Mouse (Mus musculus) cortical plate, adult 2 months (tissue): ENCODE measurements at regions not wholly inside any gene's neighbourhood (a gene's known extent, or its start where the extent isn't known, plus 50 kb on each side); places are given as distances from the start of the nearest gene placed in this dataset.
A peak's percentile ranks its signal among the peaks of the same experiment; 100 is the strongest.

Experiments
- H3K27ac ChIP-seq: fragments of 200-500 bp; 2 replicates; pipeline ENCODE4 v1.5.1; 2012; ENCODE audit warnings: low read length, control low read depth, inconsistent platforms; ENCODE audit not compliant: insufficient read depth
- H3K4me1 ChIP-seq: fragments of 200-500 bp; 2 replicates; pipeline ENCODE4 v1.6.1; 2011; ENCODE audit warnings: low read length; ENCODE audit not compliant: control insufficient read depth, insufficient read depth
- H3K4me3 ChIP-seq: fragments of 200-500 bp; 2 replicates; pipeline ENCODE4 v1.5.1; 2011; ENCODE audit warnings: mild to moderate bottlenecking, low read length, control low read depth; ENCODE audit not compliant: insufficient read depth
- CTCF ChIP-seq: fragments of 200-500 bp; IDR thresholded peaks from 2 replicates; pipeline ENCODE4 v1.5.1; 2011; ENCODE audit warnings: mild to moderate bottlenecking, control low read depth, low read length; ENCODE audit not compliant: insufficient read depth; ENCODE audit errors: extremely low read depth
- POLR2A ChIP-seq: fragments of 200-500 bp; IDR thresholded peaks from 2 replicates; pipeline ENCODE4 v1.6.1; 2011; ENCODE audit warnings: mild to moderate bottlenecking, low read length, control low read depth; ENCODE audit not compliant: insufficient read depth; ENCODE audit errors: extremely low read depth

GRCm38 (mm10) chr8:40152451-40152850 is 522.4 kb upstream of the Adam24 start:
- no peak overlapping the region for H3K4me3 ChIP-seq
- TF ChIP-seq POLR2A (no peak), CTCF (no peak)
- H3K27ac ChIP-seq = no peak overlapping the region
- H3K4me1 ChIP-seq = no peaks in the 10 kb centered on the region

DNA sequence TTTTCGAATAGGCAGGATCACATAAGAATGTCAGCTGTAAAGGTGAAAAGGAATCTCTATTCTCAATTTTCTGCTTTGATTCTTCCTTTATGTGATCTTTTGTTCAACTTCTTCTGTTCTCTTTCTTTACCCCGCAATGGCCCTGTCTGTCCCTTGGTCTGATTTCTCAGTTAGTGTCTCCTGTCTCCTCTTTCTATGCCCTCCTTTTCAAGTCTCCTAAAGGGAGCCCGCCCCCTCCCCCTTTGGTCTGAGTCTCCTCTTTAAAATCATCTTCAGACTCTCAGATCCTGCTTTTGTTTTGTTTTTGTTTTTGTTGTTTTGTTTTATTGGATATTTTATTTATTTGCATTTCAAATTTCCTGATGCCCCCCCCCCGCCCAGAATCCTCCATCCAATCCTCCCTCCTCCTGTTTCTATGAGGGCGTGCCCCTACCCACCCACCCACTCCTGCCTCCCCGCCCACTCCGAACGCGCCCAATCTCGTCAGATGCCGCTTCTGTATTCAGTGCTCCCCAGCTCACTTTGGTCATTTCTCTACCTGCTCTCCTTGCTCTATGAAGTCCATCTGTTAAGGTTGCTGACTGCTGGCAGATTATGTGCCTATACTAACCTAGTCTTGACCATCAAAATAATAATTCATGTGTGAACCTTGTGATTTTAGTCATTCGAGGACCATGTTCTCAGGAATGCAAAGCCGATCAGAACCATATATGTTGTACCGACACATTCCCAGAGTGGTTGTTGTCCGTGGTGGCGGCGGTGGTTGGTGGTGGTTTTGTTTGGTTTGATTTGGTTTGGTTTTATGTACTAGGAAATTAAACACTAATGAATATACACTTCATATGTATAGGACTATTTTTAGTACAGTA is 487.9 kb upstream of the Adam24 start:
- H3K27ac ChIP-seq = no peak overlapping the region
- H3K4me3 ChIP-seq = no peak overlapping the region
- no peak for TF ChIP-seq CTCF
- no peak for TF ChIP-seq POLR2A
- H3K4me1 ChIP-seq = no peaks in the 10 kb centered on the region

GRCm38 (mm10) chr8:40187584-40187934 is 487.3 kb upstream of the Adam24 start:
- TF ChIP-seq POLR2A (no peak), CTCF (peak; percentile 84)
- no peaks in the 10 kb centered on the region for H3K4me1 ChIP-seq
- no peak overlapping the region for H3K27ac ChIP-seq
- H3K4me3 ChIP-seq = no peak overlapping the region

DNA sequence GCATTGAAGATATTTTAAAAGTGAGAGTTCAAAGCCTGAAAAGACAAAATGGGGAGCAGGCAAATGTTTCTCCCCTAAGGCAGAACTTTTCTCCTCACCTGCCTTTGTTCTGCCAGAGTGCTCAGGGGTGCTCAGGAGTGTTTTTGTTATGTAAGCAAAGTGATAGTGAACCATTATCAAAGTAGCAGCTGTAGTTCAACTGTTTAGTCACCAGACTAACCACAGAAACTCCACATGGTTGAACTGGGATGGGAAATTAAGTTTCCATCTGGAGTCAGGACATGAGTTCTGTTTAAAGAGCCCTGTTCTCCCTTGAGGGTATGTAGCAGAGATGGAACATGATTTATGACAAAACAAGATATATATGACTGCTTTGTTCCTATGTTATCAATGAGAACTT is 482.6 kb upstream of the Adam24 start:
- H3K4me3 ChIP-seq = no peak overlapping the region

DNA sequence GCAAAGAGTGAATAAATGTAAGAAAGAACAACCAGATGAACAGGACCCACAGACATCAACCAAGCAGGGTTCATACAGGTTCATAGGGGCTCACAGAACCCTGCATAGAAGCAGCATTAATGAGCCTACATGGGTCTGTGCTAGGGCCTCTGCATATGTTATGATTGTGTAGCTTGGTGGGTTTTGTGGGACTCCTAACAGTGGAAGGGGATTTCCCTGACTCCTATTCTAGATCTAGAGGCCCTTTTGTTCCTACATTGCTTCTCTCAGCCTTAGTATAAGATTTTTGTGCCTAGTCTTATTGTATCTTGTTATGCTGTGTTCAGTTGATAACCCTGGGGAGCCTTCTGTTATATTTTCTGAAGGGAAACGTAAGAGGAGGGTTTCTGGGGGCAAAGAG is 481.7 kb upstream of the Adam24 start:
- TF ChIP-seq CTCF (no peak), POLR2A (no peak)
- no peak overlapping the region for H3K4me3 ChIP-seq
- H3K4me1 ChIP-seq = no peaks in the 10 kb centered on the region
- no peak overlapping the region for H3K27ac ChIP-seq

More for the DNA sequence above, 482.6 kb upstream of the Adam24 start:
- no peaks in the 10 kb centered on the region for H3K4me1 ChIP-seq
- TF ChIP-seq CTCF (no peak), POLR2A (no peak)
- no peak overlapping the region for H3K27ac ChIP-seq

- Histone ChIP-seq H3K4me1 (no peaks in the 10 kb centered on the region), H3K4me3 (no peak overlapping the region), H3K27ac (no peak overlapping the region)
- no peak for TF ChIP-seq CTCF
- no peak for TF ChIP-seq POLR2A
Measured at GRCm38 (mm10) chr8:40210871-40211270, 464.0 kb upstream of the Adam24 start.

DNA sequence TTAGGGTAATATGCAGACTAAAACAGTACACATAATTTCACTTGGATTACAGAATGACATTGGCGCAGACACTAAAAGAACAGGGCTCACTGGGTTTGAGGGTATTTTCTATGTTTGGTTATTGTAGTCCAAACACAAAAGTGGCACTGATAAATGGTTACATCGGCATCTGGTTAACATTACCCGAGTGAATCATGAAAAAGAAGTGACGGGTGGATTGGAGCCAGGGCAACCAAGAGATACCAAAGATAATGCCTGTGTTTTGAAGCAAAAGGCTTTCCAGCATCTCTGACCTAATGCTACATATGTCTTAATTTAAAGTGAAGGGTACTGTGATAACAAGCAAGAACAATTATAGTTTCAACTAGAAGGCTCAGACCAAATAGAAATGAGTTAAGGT is 451.4 kb upstream of the Adam24 start:
- TF ChIP-seq POLR2A (no peak), CTCF (no peak)
- no peak overlapping the region for H3K4me3 ChIP-seq
- H3K27ac ChIP-seq = no peak overlapping the region
- H3K4me1 ChIP-seq = no peaks in the 10 kb centered on the region

DNA sequence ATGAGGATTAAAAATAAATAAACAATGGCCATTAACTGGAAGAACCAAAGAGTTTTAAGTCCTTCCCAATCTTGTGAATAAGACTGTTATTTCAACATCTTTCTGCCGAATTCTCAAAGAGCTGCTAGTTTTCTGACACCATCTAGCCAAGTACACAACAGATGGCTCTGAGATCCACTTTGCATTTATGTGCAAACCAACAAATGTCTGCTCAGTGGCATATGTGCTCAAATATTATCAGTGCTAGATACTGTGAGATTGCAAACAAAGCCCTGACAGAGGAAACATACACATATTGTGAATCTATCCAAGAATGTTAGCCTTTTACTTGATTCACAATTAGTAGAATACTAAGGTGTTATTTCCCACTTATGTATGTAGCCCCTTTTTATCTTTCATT is 447.6 kb upstream of the Adam24 start:
- Histone ChIP-seq H3K4me1 (no peaks in the 10 kb centered on the region), H3K27ac (no peak overlapping the region), H3K4me3 (no peak overlapping the region)
- TF ChIP-seq POLR2A (no peak), CTCF (no peak)
